Mouse (Mus musculus) left cerebral cortex, adult 2 months (tissue): ENCODE measurements at regions not wholly inside any gene's neighbourhood (a gene's known extent, or its start where the extent isn't known, plus 50 kb on each side); places are given as distances from the start of the nearest gene placed in this dataset.

ENCODE experiments used
- DNase-seq, 2 experiments: peaks; one replicate each; pipeline ENCODE4 v3.0.0; 2021 to 2022; ENCODE audit warnings: low spot score in 2 of 2, mixed read lengths in 1 of 2; ENCODE audit errors: extremely low spot score in 1 of 2
- H3K27ac ChIP-seq: fragments of 200-600 bp; 2 replicates; pipeline ENCODE4 v1.8.1; 2022
- H3K4me3 ChIP-seq: fragments of 200-600 bp; 2 replicates; pipeline ENCODE4 v1.8.1; 2022
- CTCF ChIP-seq: fragments of 200-600 bp; IDR thresholded peaks from 2 replicates; pipeline ENCODE4 v1.8.1; 2022; ENCODE audit warnings: antibody characterized with exemption, mild to moderate bottlenecking, moderate library complexity
- intact Hi-C: fragments of 180-260 bp; cut with DNase I; formaldehyde crosslinking; loops from one replicate; pipeline ENCODE4 v1.15.1; 2025

GRCm38 (mm10) chr3:140088019-140088418, 882.5 kb downstream of the Stpg2 start:
- H3K4me3 ChIP-seq: no peak overlapping the region
- H3K27ac ChIP-seq: no peak overlapping the region
- intact Hi-C loops: loop anchor here (5.0 kb wide), 1 partner anchor 581 kb away; no protein-coding TSS in a partner anchor
- TF ChIP-seq CTCF: no peak
- no peak for DNase-seq

- intact Hi-C loops: no loop called here
- H3K4me3 ChIP-seq: no peak overlapping the region
- no peak for DNase-seq
- no peak overlapping the region for H3K27ac ChIP-seq
- no peak for TF ChIP-seq CTCF
These were observed 886.4 kb downstream of the Stpg2 start for GRCm38 (mm10) chr3:140091900-140092299.

GRCm38 (mm10) chr3:140096854-140097540, 891.5 kb downstream of the Stpg2 start:
- no peak for DNase-seq
- Histone ChIP-seq H3K4me3 (no peak overlapping the region), H3K27ac (no peak overlapping the region)
- intact Hi-C loops: no loop called here
- TF ChIP-seq CTCF: no peak

DNA sequence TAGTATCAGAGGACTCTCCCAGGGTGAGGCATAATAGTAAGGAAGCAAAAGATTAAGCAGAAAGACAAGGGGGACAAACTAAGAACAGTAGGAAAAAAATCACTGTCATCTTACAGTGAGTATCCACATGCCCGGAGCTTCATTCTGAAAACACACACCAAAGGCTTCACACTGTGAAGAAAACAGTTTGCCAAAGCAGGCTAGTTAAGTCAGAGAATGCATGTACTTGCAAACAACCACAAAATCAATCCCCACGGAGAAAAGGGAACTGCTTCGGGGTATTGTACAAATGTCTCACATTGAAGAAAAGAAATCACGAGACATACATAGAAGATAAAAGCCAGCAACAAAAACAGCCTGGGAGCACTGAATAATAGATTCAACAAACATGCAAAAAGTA, 903.9 kb downstream of the Stpg2 start:
- no peak overlapping the region for H3K4me3 ChIP-seq
- TF ChIP-seq CTCF: no peak
- H3K27ac ChIP-seq: no peak overlapping the region
- DNase-seq: no peak
- intact Hi-C loops: no loop called here

- no peak overlapping the region for H3K27ac ChIP-seq
- TF ChIP-seq CTCF: no peak
- H3K4me3 ChIP-seq: no peak overlapping the region
- intact Hi-C loops: no loop called here
- no peak for DNase-seq
These were observed 906.1 kb downstream of the Stpg2 start for GRCm38 (mm10) chr3:140111414-140112172.

DNA sequence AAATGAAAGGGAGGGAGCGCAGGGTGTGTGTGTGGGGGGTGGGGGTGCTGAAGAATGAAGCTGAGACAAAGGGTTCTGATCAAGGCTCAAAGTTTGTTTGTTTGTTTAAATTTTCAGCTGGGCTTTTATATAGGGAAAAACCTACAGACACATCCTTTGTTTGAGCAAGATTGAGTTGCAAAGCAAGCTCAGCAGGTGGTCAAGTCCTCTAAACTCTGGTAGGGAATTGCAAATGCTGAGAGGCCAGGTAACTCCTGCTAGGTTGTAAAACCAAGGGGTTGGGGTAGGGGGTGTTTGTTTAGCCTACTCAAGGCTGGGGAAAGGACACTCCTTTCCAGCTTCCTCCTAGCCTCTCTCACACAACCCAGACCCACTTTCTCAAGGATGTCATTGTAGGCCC, 909.6 kb downstream of the Stpg2 start:
- Histone ChIP-seq H3K27ac (no peak overlapping the region), H3K4me3 (no peak overlapping the region)
- TF ChIP-seq CTCF: no peak
- DNase-seq: no peak
- intact Hi-C loops: no loop called here

DNA sequence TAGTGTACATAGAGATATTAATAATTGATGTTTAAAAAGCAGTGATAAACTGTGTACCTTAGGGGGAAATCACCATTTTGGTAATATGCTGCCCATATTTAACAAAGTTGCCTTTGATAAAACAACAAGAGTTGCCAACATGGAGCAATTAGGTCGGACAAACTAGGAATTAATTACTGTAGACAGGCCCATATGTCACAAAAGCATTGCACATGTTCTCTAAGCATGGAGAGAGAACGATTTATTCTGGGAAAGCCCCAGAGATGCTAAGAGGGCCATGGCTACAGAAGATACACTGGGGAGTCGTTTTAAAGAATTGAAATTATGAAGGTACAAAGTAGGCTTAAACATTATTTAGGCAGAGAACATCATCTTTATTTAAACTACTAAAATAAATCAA, 921.8 kb downstream of the Stpg2 start:
- Histone ChIP-seq H3K4me3 (no peak overlapping the region), H3K27ac (no peak overlapping the region)
- no peak for DNase-seq
- TF ChIP-seq CTCF: no peak
- intact Hi-C loops: no loop called here

DNA sequence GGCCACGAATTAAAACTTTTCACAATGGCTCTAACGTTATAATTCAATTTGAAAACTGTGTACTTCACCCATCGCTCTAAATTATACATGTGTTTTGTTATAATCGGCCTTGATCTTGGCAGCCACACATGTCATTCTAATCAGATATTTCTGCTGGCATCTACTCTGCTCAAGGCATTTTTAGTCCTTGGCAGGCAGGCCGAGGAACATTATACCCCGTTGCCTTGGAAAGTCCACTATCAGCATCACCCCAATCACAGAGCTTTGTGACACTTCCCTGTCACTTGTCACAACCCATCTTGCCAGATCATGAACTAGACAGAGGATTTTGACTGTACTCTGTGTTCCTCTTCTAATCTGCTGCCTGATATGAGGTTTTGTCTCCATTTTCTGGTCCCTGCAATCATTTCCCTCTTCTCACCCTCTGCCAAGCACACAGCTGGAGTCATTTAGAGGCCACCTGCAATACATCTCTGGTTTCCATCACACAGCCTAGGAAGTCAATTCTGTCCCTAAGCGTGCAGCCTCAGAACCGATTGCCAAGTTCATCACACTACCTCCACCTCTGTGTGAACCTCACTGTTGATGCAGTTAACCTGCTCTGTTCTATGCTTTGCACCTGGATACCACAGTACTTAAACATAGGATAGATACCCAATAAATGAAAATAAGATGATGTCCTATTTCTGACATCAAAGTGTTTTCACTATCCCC, 923.7 kb downstream of the Stpg2 start:
- no peak for DNase-seq
- no peak overlapping the region for H3K27ac ChIP-seq
- TF ChIP-seq CTCF: no peak
- no peak overlapping the region for H3K4me3 ChIP-seq
- intact Hi-C loops: no loop called here

GRCm38 (mm10) chr3:140143900-140144299, 938.4 kb downstream of the Stpg2 start:
- Histone ChIP-seq H3K27ac (no peak overlapping the region), H3K4me3 (no peak overlapping the region)
- DNase-seq: no peak
- intact Hi-C loops: no loop called here
- no peak for TF ChIP-seq CTCF

DNA sequence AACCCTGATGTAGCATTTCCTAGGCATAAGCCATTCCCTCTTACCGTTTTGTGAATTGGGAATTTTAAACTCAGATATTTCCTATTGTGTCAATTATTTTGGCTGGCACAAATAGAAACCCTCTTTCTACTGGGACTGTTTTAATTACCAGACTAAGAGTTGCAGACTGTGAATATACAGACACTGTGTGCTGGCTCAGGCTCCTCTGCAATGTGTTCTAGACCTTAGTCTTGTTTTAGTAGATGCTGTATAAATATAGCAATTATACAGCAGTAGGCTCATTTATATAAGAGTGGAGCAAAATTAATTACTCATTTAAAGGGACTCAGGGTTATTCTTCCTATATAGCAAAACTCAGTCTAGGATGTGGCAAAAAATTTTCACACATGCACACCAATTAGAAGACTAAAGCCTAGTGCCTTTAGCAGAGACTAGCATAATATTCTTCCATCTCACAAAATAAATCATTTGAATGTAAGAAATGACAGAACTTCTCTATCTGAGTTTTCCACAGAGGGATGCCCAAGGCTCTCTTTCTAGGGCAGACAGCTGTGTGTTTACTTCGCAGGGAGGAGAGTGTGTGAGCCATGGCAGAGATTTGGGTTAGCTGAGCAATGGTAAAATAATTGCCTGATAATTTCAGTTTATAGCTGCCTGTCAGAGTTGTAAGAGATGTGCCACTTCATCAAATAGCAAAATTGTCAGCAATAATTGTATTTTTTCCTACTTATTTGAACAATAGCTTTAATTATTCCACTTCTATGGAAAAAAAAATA, 941.9 kb downstream of the Stpg2 start:
- TF ChIP-seq CTCF: no peak
- no peak overlapping the region for H3K4me3 ChIP-seq
- H3K27ac ChIP-seq: no peak overlapping the region
- no peak for DNase-seq
- intact Hi-C loops: no loop called here

DNA sequence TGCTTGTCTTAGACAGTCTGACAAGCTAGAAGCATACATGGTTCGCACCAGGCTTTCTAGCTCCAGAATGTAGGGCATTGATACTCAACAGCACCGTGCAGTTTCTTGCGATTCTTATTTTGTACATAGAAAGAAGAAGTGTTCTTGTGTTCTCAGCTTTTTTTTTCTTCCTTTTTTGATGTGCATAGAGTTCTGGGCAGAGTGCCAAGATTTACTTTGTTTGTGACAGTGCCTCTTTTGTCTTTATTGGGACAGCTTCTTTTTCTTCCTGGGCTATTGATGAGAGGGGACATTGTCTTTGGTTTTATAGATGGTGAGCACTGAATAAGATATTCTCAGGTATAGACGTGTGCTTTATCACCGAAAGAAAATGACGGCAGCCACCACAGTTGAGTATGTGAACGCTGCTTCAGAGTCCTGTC, 945.0 kb downstream of the Stpg2 start:
- Histone ChIP-seq H3K4me3 (no peak overlapping the region), H3K27ac (no peak overlapping the region)
- DNase-seq: no peak
- intact Hi-C loops: no loop called here
- TF ChIP-seq CTCF: no peak
